Mouse (Mus musculus): ENCODE measurements around the gene Kctd21.

Gene Kctd21

DNA sequence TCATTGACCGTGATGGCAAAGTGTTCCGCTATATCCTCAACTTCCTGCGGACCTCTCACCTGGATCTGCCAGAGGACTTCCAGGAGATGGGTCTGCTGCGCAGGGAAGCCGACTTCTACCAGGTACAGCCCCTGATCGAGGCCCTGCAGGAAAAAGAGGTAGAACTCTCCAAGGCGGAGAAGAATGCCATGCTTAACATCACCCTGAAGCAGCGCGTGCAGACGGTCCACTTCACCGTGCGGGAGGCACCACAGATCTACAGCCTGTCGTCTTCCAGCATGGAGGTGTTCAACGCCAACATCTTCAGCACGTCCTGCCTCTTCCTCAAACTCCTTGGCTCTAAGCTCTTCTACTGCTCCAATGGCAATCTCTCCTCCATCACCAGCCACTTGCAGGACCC, 15.3 kb downstream of the Kctd21 start:
- intact Hi-C loops (cut with DNase I), result no loop called here

DNA sequence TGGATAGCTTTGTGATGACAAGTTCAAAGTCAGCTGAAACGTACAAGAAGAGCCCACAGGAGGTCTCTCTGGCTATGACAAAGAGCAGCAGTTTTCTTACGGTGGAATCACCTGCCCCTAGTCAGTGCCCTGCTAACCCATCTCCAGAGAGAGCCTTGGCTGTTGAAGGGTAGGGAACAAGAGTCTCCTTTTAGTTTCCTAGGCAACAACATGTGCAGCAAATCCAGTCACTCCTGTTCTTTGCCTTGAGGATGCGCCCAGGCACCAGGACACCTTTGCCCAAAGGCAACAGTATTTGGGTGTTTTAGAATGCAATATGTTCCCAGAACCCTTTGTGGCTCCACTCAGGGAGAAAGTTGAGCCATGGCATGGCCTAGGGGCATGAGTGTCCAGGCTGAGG, 16.2 kb downstream of the Kctd21 start:
- intact Hi-C loops (cut with DNase I), result no loop called here

DNA sequence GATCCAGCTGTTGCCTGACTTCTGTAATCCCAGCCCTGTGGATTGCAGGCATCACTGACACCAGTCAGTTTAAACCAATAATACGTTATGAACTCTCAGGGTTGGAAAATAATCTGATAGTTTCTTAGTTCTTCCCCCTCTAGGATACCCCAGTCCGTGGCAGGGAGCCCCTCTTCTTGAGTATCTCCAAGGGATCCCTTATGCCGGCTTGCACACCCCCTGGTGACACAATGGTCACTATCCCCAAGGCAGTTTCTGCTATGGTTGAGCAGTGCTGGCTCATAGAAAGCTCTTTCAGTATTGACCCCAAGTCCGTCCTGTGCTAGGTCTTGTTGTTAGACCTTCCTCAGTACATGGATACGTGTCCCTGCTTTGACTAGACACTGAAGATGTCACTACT, 16.7 kb downstream of the Kctd21 start:
- intact Hi-C loops (cut with DNase I), result no loop called here

DNA sequence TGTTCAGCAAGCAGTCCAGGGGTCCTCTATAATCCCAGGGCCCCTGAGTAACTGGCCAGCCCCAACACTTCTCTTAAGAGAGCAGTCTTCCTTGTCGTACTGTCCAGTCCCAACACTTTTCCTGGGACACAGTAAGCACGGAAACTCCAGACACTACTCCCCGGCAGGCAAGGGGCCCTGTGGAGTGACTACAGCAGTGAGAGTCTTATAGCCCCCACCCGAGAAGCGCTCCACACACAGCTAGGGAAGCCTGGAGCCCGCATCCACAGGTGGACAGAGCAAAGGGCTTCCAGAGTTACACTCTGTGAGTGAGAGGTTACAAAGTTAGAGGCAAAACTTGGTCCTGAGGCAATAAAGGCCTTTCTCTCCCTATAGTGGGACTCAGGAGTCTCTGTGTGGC, 17.3 kb downstream of the Kctd21 start:
- intact Hi-C loops (cut with DNase I), result no loop called here

DNA sequence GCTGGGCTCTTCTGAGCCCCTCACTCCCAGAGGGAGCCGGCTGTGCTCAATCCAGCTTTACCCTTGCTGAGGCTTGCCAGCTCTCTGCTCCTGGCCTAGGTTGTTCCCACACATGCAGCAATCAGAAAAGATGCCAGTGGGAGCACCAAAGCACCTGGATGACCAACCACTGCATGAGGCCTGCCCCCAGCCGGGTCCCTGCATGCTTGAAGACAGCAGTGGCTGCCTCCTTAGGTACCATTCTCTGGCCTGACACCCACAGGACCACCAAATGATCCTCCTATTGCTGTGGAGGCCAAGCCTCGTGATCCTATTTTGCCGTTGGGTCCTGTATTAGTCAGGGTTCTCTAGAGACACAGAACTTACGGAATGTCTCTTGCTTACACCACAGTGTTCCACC, 18.8 kb downstream of the Kctd21 start:
- intact Hi-C loops (cut with DNase I), result no loop called here

DNA sequence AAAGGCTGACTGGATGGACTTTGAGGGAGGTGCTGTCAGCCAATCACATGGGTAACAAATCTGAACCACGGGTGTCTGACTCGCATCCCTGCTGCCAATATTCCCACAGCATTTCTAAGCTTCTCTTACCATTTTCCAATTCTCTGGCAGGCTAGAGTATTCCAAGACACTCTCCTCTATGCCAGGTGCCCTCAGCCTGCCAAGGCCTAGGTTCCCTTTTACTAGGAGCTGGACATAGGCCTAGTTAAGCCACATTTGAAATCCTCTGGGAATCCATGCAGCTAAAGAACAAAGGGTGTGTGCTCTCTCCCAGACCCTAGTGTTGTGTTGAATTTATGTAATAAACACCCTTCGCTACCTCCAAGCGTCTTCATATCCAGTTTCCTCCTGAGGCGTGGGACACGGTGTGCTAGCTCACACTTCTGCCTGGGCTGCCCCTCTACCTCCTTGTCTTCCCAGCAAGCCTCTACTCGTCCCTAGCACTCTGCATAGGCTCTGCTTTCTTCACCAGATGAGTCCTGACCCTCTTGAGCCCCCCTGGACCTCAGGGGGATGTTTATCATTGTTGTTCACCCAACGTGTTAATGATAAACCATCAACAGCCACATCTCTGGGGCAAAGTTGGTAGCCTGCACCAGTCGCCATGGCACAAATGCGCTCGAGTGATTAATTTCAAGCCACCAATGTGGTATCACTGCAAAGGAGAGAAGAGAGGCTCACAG, 19.8 kb downstream of the Kctd21 start:
- intact Hi-C loops (cut with DNase I), result no loop called here

DNA sequence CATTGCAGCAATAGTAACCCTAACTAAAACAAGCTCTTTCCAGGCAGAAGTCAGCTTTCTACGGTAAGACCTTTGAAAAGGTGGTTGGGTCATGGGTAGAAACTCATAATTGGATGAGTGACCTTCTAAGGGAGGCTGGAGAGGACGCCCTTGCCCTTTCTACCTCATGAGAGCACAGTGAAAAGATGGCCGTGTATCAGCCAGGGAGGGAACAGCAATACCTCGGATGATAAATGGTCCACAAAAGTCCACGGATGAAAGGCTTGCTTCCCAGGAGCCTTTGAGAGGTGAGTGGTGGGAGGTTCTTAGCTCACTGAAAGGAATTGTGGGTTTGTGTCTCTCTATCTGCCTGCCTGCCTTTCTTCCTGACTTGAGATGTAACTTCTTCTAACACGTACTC, 21.2 kb downstream of the Kctd21 start:
- intact Hi-C loops (cut with DNase I), result no loop called here

DNA sequence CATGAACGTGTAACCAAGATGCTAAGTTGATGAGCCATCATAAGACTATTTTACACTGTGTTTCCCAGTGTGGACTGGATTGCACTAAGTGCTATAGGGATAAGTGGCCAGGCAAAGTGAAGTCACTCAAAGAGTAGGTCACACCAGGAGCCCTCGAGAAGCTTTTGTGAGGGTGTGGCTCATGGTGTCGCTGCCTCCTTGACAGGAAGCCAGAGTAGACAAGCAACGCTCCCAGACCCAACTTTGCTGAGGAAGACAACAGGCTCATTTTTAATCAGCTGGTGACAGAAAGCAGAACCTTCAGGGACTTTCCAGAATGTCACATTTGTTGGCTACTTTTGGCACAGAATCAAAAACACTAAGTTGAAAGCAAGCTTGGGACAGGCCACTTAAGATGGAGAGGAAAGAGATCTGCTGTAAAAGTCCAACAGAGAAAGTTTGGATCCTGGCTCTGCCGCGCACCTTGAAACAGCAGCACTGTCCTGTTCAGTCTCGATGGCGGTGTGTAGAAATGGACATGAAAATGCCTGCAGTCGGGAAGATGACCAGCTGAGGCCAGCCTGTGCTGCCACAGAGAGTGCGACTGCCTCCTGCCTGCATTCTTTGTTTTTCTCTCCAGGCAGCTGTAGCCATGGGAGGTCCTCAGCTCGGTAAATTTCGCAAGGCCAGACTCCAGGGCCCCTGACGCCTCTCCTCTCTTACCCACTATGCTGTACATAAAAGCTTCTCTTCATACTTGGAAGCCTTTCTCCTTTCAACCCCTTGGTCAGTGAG, 23.1 kb downstream of the Kctd21 start:
- intact Hi-C loops (cut with DNase I), result no loop called here

DNA sequence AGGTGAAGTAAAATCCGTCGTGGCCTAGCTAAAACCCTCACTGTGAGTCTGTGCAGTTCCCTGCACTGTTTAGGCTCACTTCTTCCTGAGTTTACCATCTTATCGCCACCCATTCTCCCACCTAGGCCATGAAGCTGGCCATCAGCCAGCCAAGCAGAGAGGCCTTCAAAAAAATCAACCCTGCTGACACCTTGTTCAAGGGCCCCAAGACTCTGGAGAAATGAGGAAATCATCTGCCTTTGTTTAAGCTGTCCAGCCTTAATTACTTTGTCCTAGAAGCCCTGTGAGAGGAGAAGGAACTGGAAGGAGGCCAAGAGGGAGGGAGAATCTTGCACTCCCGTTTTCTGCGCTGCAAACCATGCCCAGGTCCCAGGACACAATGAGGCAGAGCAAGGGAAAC, 24.1 kb downstream of the Kctd21 start:
- intact Hi-C loops (cut with DNase I), result no loop called here

DNA sequence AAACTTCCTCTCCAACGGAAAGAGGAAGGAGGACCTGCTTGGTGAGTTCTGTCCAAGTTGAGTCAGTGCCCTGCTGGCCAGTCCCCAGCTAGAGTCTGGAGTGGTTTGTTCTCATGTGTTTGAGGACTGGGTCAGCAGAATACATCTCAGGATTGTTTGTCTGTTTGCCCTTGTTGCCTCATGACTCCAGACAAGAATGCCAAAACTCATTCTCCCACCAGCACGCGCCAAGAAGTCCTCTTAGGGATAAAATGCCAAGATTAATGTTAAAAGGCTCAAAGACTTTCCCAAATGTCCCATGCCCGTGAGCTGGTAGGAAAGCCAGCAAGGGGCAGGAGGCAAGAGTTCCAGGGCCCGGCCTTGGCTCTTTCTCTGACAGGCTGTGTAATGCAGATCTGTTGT, 24.7 kb downstream of the Kctd21 start:
- intact Hi-C loops (cut with DNase I), result no loop called here

DNA sequence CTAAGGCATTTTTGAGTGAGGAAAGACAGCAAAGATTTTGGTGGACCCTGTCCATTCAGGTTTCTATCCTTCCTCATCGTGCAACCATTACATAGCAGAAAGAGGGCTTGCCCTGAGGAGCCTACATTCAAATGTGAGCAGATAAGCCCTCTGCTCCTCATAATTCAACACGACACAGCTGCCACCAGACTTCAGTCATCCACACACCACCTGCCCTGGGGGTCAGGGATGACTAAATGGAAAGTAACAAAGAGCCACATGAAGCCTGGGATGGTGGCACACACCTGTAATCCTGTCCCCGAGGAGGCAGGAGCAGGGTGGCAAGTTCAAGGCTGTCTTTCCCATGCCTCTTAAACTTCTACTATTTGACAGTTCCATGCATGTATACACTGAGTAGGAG, 25.7 kb downstream of the Kctd21 start:
- intact Hi-C loops (cut with DNase I), result no loop called here

DNA sequence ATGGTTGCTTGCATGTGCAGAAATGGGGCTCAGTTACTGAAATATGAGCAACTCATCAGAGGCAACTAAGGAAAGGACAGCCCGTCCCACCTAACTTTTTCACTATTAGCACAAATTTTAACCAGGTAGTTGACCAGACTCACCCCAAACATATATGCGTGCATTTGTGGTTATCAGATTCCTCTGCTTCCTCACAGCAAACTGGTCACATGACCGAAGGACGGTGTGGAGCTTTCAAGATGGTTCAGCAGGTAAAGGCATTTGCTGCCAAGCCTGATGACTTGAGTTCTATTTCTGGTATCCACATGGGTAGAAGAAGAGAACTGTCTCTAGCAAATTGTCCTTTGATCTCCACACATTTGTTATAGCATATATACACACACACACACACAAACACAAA, 26.2 kb downstream of the Kctd21 start:
- intact Hi-C loops (cut with DNase I), result no loop called here

DNA sequence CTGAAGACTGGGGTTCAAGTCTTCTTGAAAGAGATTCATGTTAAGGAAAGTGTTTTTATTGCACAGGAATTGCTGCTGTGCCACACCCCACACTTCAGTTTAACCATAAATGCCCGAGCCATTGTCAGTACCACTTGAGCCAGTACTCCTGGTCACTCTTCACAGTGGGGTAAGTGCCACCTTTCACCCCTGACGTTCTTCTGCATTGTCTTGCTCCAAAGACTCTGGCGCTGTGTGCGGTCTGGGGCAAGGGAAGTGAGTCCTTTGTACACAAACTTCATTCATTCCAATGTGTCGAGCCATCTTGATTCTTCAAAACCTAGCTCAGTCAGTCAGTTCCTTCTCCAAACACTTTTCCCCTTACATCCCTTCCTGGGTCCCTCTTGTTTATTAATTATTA, 28.0 kb downstream of the Kctd21 start:
- intact Hi-C loops (cut with DNase I), result no loop called here

DNA sequence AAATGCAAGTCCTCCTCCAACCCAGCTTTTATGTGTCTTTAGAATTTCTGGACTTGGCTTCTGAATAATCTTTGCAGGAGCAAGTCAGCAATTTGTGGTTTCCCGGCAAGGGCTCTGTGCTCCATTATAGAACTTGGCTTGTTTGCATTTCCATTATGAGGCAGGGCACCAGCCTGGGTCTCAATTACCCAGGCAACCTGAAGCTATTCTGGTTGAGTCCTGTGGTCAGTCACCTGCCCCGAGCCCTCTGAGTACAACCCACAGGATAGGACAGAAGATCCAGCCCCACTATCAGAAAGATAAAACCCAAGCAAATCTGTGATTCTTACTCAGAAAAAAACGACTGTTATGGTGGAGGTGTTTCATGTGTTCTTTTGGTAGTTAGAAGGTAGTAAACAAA, 28.8 kb downstream of the Kctd21 start:
- intact Hi-C loops (cut with DNase I), result no loop called here

DNA sequence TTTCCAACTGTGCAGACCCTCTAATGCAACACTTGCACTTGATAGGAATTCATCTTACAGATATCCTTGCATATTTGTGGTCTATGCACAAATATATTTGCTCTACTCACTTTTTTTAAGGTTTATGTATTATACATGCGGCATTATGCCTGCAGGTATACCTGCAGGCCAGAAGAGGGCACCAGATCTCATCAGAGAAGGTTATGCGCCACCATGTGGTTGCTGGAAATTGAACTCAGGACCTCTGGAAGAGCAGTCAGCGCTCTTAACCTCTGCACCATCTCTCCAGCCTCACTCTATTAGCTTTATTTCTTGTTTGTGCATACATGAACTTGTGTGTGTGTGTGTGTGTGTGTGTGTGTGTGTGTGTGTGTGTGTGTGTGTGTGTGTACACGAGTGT, 29.3 kb downstream of the Kctd21 start:
- intact Hi-C loops (cut with DNase I), result no loop called here

DNA sequence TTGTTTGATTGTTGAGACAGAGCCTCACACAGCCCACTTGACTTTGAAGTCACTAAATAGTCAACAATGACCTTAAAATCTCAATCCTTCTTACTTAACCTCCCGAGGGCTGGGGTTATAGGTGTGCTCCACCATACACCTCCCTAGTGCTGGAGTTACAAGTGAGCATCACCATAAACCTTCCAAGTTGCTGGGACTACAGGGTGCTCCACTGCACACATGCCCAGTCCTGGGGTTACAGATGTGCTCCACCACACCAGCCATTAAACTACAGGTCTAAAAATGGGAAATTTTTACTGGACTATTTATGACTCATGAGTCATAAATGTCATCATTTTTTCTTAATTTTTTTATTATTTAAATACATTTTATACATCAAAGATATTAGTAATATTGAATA, 33.8 kb downstream of the Kctd21 start:
- intact Hi-C loops (cut with DNase I), result no loop called here

DNA sequence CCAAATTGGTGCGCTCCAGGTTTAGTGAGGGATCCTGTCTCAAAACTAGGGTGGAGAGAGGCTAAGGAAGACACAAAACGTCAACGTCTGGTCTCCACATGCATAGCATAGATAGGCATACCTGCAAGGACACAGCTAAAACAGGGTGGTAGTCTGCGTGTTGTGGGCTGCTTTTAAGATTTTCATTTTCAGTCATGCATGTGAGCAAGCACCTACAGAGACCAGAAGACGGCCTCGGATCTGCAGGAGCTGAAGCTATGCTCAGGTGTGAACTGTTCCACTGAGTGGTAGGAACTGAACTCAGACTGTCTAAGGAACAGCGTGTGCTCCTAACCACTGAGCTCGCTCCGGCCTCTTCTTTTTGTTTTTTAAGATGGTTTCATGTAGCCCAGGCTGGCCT, 43.0 kb downstream of the Kctd21 start:
- intact Hi-C loops (cut with DNase I), result no loop called here

DNA sequence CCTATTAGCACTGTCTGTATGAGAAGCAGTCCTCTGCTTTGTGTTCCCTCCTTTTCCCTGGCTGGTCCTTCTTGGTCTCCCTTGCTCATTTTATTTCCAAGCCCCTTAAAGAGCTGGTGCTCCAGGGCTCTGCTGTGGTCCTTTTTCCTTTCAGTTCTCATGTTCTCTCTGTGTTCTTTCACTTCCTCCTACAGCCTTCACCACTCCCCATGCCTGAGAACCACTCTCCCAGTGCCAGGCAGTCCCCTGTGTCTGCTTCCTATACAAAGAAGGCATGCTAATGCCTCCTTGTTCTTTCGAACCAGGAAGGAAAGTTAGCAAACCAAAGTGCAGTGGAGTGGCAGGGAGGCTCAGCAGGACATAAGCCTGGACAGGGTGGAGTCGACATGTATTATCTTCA, 43.8 kb downstream of the Kctd21 start:
- intact Hi-C loops (cut with DNase I), result no loop called here

DNA sequence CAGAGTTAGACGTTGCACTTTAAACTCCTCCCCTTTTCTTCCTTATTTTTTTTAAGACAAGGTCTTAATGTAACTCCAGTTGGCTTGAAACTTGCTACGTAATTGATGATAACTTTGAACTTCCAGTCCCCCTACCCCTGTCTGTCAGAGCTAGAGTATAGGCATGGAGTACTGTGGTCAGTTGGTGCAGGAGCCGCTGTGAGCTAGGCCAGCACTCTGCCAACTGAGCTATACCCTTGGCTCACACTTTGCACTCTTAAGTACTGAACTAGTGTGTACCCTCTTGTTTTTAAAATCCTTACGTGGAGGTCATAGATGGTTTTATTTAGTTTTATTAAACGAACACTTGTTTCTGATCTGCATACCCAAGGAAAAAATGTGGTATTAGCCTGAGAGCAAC, 47.2 kb downstream of the Kctd21 start:
- intact Hi-C loops (cut with DNase I), result no loop called here

DNA sequence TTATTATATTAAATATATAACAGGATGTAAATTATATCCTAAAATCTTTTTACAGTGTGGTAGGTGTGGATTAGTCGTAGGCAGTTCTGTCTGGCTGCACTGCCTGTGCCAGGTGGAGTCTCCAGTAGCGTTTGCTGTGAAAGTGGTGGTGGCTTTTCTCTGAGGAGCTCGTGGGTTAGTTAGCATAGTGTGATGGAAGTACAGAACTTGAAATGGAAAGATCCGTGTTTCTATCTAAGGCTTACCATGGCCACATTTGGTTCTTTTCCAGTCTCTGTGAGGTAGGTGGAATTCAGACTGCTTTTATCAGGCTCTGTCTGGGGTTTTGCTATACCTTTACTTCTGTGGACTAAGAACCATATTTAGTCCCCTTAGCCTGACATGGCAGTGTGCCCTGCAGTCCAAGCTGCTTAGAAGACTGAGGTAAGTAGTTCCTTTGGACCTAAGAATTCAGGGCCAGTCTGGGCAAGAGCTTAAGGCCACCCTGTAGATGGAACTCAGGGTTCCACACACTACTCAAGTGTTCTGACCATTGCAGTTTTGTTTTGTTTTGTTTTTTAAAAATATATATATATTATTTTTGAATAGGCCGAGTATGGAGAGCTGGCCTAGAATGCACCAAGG, 48.5 kb downstream of the Kctd21 start:
- intact Hi-C loops (cut with DNase I), result no loop called here

DNA sequence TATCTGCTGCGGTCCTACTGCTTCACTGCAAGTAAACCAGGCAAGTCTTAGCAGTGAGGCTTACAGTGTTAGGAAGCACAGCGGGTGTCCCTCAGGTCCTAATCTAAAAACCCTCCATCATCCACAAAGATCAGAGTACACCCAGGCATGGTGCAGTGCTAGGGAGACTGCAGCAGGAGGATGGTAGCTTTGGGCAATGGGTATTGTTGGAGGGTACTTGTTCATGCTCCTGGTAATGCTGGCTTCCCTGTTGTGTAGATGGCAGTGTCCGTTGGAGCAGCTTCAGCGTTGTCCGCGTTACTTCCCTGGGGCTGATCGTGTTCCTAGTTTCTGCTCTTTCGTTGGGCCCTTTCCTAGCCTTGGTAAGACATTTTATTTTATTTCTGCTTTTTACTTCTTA, 50.5 kb downstream of the Kctd21 start:
- intact Hi-C loops (cut with DNase I), result no loop called here

DNA sequence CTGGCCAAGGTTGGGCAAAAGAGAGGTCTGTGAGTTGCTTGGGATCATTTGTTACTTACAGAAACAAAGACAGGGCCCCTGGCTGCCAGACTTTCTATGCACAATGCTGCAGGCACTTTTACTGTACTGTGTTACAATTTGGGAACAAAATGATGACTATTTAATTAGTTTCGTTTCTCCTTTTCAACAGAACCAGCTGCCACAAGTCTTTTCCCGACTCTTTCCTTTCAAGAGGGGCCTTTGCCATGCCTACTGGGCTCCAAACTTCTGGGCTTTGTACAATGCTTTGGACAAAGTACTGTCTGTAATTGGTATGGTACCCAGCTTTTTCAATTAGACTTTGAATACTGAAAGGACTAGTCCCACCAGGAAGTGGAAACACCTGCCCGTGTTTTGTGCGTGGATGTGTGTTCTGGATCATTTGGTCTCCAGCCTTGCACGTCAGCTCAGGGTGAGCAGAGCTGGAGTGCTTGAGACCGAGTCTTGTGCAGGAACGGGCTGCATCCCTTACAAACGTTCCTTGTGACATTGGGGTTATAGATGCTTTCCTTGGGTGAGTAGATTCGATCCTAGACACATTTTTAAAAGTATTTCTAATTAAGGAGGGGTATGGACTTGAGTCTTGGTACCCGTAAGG, 51.5 kb downstream of the Kctd21 start:
- intact Hi-C loops (cut with DNase I), result no loop called here

All from adrenal gland (tissue).